Mouse (Mus musculus) neutrophil, adult 59 days (primary cell): ENCODE data around the gene Olfr513. TPM values are rescaled to one million over a fixed set of nuclear protein-coding genes. Genes with fewer than 3 reads are reported as not detected.

Experiments
- total RNA-seq, 2 experiments: library from RNA; stranded (reverse); gene quantifications; 1 replicate in 1 of 2; 2 replicates in 1 of 2; pipeline ENCODE4 v1.2.4; 2023

The Olfr513 gene
- total RNA-seq, result not detected

GRCm38 (mm10) chr7:108750673-108751072 lies at the start of gene Olfr513:
TSS of gene Olfr513 (plus strand) at chr7:108750973.

GRCm38 (mm10) chr7:108713020-108713419 lies 37.8 kb upstream of the Olfr513 start, which contains the start of gene Olfr512:
TSS of gene Olfr512 (plus strand) at chr7:108713320.

Other genes starting within 250 kb of the Olfr513 start
- not detected for gene Olfr502, start 225.9 kb upstream of the Olfr513 start, total RNA-seq
- gene Olfr503, start 206.4 kb upstream of the Olfr513 start, total RNA-seq, result not detected
- not detected for gene Olfr504, start 185.2 kb upstream of the Olfr513 start, total RNA-seq
- not detected for gene Olfr506, start 140.2 kb upstream of the Olfr513 start, total RNA-seq
- not detected for gene Olfr507, start 129.2 kb upstream of the Olfr513 start, total RNA-seq
- gene Olfr508, start 121.0 kb upstream of the Olfr513 start, total RNA-seq, result not detected
- not detected for gene Olfr509, start 99.1 kb upstream of the Olfr513 start, total RNA-seq
- gene Olfr510, start 84.6 kb upstream of the Olfr513 start, total RNA-seq, result not detected
- gene Olfr512, start 37.7 kb upstream of the Olfr513 start, total RNA-seq, result not detected
- not detected for gene Olfr514, start 75.0 kb downstream of the Olfr513 start, total RNA-seq
- not detected for gene Olfr516, start 99.6 kb downstream of the Olfr513 start, total RNA-seq
- gene Olfr517, start 121.4 kb downstream of the Olfr513 start, total RNA-seq, result not detected
- not detected for gene Olfr518, start 134.0 kb downstream of the Olfr513 start, total RNA-seq
- gene Olfr519, start 143.4 kb downstream of the Olfr513 start, total RNA-seq, result not detected
- gene Nlrp10, start 179.2 kb downstream of the Olfr513 start, total RNA-seq, result under 1 TPM; 0.20 to 0.42 TPM
- gene Eif3f, start 183.4 kb downstream of the Olfr513 start, total RNA-seq, result 100 to 1,000 TPM; 106 to 125 TPM
- under 1 TPM in 1 of 2 experiments, not detected in 1; 0.24 TPM for gene Tub, start 199.4 kb downstream of the Olfr513 start, total RNA-seq